ENCODE assay signal across 8 mouse cellular contexts in the genomic region with DNA sequence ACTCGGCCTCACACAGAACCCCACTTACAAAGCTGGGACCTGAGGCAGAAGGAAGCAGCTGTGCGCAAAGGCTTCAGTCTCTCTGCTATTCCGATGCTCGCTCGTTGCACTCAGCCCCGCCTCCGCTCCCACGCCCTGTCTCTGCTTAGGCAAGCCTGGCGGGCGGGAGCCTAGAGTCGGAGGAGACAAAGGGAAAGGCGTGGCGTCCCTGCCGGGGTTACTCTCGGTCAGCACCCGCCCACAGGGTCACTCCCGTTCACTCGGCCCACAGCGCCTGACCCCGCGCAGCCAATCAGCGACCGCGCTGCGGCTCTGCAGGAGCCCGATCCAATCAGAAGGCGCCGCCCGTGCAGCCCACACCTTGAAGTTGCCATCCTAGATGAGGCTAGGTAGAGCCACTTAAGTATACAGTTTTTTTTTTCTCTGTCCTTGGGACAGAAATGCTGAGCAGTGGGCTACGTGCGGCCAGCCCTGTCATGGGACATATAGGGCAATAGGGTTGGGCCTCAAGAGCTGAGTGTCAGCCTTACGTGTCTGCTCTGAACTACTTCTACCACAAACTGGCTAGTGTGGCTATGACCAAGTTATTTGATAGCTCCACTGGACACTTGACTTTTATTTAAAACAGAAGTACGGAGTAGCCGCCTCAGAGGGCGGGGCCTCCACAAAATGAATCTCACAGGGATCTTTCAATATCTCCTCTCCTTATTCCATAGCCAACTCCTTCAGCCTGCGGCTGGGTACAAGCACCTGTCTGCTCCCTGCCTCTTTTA. TPM values are rescaled to one million over a fixed set of nuclear protein-coding genes. Genes with fewer than 3 reads are reported as not detected.
DNase-seq lines count a peak whose midpoint lies in the region; ATAC-seq and TF ChIP-seq lines count a peak whose summit lies in the region.

No protein-coding gene starts in this region.

- peak overlapping the region; percentile 69 for H3K4me2 ChIP-seq in hindbrain, postnatal 0 days (ENCODE audit: low read depth, low read length)

- intact Hi-C loops in left cerebral cortex, adult 2 months (cut with DNase I): loop anchor here (1.0 to 5.0 kb wide), 4 partner anchors 19 to 299 kb away; partner anchors contain the start of gene Sec31b

- peak overlapping the region; percentile 90 for H3K27ac ChIP-seq in hindbrain, postnatal 0 days
- peak overlapping the region; percentile 83 for H3K27ac ChIP-seq in left cerebral cortex, adult 2 months

- H3K9ac ChIP-seq in hindbrain, postnatal 0 days (replicated peaks; ENCODE audit: low read length): peak overlapping the region; percentile 61

- H3K9me3 ChIP-seq in hindbrain, postnatal 0 days (ENCODE audit: low read length): no peaks in the 10 kb centered on the region

- peak; percentile 99 for ATAC-seq in hindbrain, postnatal 0 days
- ATAC-seq in megakaryocyte, adult 5-6 weeks (ENCODE audit: poor library complexity, severe bottlenecking): peak; percentile 98

- H3K36me3 ChIP-seq in hindbrain, postnatal 0 days (ENCODE audit: insufficient read depth, low read length): no peaks in the 10 kb centered on the region

- no peaks in the 10 kb centered on the region for H3K27me3 ChIP-seq in hindbrain, postnatal 0 days (ENCODE audit: insufficient read depth, low read length)

- WGBS in hindbrain, postnatal 0 days: 3% methylated on average over 36 of the region's 36 CpGs

- peak; percentile 99 for DNase-seq in WW6 (ENCODE audit: low read depth, low spot score)
- DNase-seq in cerebellum, postnatal 4 days (ENCODE audit: low spot score in 2 of 2): peak; percentile 84 to 94
- DNase-seq in gastrocnemius, adult 18-20 months (ENCODE audit: low spot score): peak; percentile 93
- DNase-seq in hindbrain, postnatal 0 days (ENCODE audit: low spot score): peak; percentile 98
- peak; percentile 88 to 92 for DNase-seq in left cerebral cortex, adult 2 months (ENCODE audit: extremely low spot score in 1 of 2, low spot score in 2 of 2)
- peak; percentile 89 to 90 for DNase-seq in right cerebral cortex, adult 2 months (ENCODE audit: low spot score in 2 of 2)
- DNase-seq in urinary bladder, postnatal 14 days (ENCODE audit: low spot score): peak; percentile 98

- peak overlapping the region; percentile 41 for H3K4me3 ChIP-seq in hindbrain, postnatal 0 days (ENCODE audit: low read length)
- peak overlapping the region; percentile 48 for H3K4me3 ChIP-seq in left cerebral cortex, adult 2 months

- peaks cover 7% of the 10 kb centered on the region; the same call in 1 of the 2 replicates for H3K4me1 ChIP-seq in hindbrain, postnatal 0 days (ENCODE audit: insufficient read depth, low read length)

- no peak for TF ChIP-seq CTCF in hindbrain, postnatal 0 days (IDR thresholded peaks at IDR 0.05; ENCODE audit: low read depth)
- TF ChIP-seq CTCF in left cerebral cortex, adult 2 months (IDR thresholded peaks at IDR 0.05): no peak

RNA-seq across cellular contexts. Expression of gene Scd3, which starts 45.2 kb away (rescaled TPM):
- total RNA-seq in gastrocnemius, adult 18-20 months (2021): not detected
- 0.31 and 2.7 TPM in 2 replicates for total RNA-seq in hindbrain, postnatal 0 days (2014; rRNA removed)
- 4.7 and 4.8 TPM in 2 replicates for polyA plus RNA-seq in hindbrain, postnatal 0 days (2015; fragmentation: Nextera tagmentation; extraction: Ambion mirVana)
- total RNA-seq in left cerebral cortex, adult 2 months (2021): 1 to 10 TPM; 3.3 to 3.8 TPM
- not detected in 2 replicates for total RNA-seq in megakaryocyte, adult 5-6 weeks (2015)
- total RNA-seq in megakaryocyte, adult 5-6 weeks (2017): 0.04 TPM in 1 of 2 replicates, not detected in the other

RNA-seq across cellular contexts. Expression of gene Scd2, which starts 45.2 kb away (rescaled TPM):
- total RNA-seq in gastrocnemius, adult 18-20 months (2021): 1 to 10 TPM; 5.5 to 8.3 TPM
- 1,071 and 1,235 TPM in 2 replicates for total RNA-seq in hindbrain, postnatal 0 days (2014; rRNA removed)
- polyA plus RNA-seq in hindbrain, postnatal 0 days (2015; fragmentation: Nextera tagmentation; extraction: Ambion mirVana): 274 and 291 TPM in 2 replicates
- 100 to 1,000 TPM; 580 to 609 TPM for total RNA-seq in left cerebral cortex, adult 2 months (2021)
- total RNA-seq in megakaryocyte, adult 5-6 weeks (2015): 30.0 and 33.3 TPM in 2 replicates
- 26.9 and 28.9 TPM in 2 replicates for total RNA-seq in megakaryocyte, adult 5-6 weeks (2017)

RNA-seq across cellular contexts. Expression of gene Pkd2l1, which starts 56.0 kb away (rescaled TPM):
- total RNA-seq in gastrocnemius, adult 18-20 months (2021): not detected
- total RNA-seq in hindbrain, postnatal 0 days (2014; rRNA removed): 0.84 and 1.1 TPM in 2 replicates
- polyA plus RNA-seq in hindbrain, postnatal 0 days (2015; fragmentation: Nextera tagmentation; extraction: Ambion mirVana): 0.33 and 0.69 TPM in 2 replicates
- total RNA-seq in left cerebral cortex, adult 2 months (2021): under 1 TPM in 1 of 2 experiments, not detected in 1; 0.09 TPM
- not detected in 2 replicates for total RNA-seq in megakaryocyte, adult 5-6 weeks (2015)
- total RNA-seq in megakaryocyte, adult 5-6 weeks (2017): not detected in 2 replicates

Comparison
In these comparisons a context has a peak if more than half of its experiments do, and no peak if none do; other contexts are left out.
1. Peak in every context shown above with its lines: DNase-seq, ATAC-seq, H3K4me3 ChIP-seq and H3K27ac ChIP-seq.
2. RNA of gene Scd2, which starts 45.2 kb away (total RNA-seq): 1,071 to 1,235 TPM in hindbrain, postnatal 0 days and 580 to 609 TPM in left cerebral cortex, adult 2 months; 26.9 to 33.3 TPM in megakaryocyte, adult 5-6 weeks and 5.5 to 8.3 TPM in gastrocnemius, adult 18-20 months; every median in the first group is over 10 times any median in the second.